Mouse (Mus musculus) retina, postnatal 7 days (tissue): ENCODE measurements around the gene Mei1.
A peak's percentile ranks its signal among the peaks of the same experiment; 100 is the strongest.
"Not testable (repeated sequence)": the region's sequence is repeated elsewhere in the genome, so short reads cannot be mapped to it uniquely, and the experiment has no call there.

Source experiments
- DNase-seq: peaks from one replicate; pipeline ENCODE4 v3.0.0-alpha.2; 2012; ENCODE audit warnings: low read depth, low spot score

The Mei1 gene

GRCm38 (mm10) chr15:82085606-82086005, 15.8 kb downstream of the Mei1 start:
- DNase-seq = no peak

DNA sequence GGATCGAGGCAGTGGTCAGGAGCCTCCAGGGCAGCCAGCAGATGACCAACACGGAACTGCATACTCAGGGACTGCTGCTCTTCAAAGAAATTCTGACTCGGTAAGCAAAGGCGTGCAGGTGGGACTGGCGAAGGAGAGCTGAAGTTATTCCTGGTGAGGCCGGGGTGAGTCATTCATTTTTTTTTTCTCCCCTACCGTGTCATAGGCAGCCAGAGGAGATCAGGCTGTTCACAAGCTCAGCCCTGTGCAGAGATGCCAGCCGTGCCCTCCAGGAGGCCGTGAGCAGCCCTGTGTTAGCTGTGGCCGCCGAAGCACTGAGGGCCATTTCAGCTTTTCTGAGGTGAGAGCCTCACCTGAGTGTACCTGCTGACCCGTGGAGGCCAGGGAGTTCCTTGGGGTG, 16.3 kb downstream of the Mei1 start:
- DNase-seq = no peak

- peak; percentile 6 for DNase-seq
Observed at GRCm38 (mm10) chr15:82087266-82087665, 17.5 kb downstream of the Mei1 start.

DNA sequence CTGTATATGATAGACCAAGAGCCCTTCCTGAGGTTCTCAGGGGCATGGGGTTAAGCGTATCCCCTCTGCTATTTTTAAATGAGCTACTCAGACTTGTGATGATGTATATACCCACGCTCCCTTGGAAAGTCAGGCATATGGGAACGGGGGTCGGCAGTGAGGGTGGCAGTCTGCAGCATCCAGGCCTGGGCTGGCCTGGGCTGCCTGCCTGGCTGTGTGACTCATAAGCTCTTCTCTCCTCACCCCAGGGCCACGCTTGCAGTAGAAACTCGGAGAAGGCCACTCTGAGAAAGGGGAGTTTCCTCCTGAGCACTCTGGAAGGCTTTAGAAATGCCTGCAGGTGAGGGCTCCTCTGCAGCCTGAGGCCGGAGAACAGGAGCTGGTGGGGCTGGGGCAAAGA, 21.3 kb downstream of the Mei1 start:
- DNase-seq = no peak

DNA sequence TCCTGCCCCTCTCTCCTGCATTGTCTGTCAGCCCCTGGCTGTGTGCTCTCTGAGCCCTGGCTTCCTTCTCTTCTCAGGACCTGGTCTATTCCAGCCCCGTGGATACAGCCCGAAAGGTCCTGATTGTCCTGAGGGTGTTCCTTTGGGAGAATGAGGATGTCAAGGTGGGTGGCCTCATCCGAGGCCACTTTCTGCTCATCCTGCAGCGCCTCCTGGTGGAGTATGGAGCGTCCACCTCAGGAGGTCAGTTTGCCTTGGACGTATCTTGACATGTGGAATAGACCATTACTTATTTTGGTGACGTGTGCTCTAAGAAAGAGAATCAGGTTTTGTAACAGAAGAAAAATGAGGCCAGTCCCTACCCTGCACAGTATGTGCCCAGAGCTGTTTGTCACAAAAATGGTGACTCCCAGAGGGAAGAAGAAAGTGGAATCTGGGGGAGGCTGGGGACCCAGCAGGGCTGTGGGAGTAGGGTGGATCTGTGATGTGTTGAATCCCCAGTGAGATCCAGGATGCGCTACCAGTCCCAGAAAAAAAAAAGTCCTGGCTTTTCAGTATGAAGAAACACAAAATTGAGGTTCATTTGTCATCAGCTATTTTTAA, 37.3 kb downstream of the Mei1 start:
- DNase-seq = peak; percentile 47

DNA sequence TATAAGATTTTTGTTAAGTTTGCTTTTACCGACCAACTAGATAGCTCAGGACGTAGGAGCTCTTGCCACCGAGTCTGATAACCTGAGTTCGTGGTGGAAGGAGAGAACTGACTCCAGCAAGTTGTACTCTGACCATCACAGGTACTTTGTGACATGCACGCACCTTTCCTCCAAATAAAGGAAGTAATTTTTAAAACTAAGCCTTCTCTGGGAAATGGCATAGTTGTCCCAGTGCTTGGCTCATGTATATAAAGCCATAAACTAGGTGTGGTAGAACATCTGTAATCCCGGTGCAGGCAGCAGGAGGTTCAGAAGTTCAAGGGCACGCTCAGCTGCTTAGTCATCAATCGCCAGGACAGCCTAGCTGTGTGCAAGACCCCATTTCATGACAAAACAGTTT, 50.7 kb downstream of the Mei1 start:
- no peak for DNase-seq

DNA sequence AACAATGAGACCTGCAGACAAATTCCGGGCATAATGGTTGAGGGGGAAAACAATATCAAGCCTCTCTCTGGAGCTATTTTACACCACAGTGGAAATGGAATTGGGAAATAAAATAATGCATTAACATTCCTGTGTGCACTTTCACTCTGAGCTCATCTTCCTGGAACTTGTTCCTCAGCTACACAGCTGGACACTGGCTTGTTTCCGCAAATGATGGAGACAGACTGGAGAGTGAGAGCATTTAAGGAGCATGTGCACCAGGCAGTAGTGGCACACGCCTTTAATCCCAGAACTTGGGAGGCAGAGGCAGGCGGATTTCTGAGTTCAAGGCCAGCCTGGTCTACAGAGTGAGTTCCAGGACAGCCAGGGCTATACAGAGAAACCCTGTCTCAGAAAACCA, 56.9 kb downstream of the Mei1 start:
- DNase-seq = not testable (repeated sequence)

DNA sequence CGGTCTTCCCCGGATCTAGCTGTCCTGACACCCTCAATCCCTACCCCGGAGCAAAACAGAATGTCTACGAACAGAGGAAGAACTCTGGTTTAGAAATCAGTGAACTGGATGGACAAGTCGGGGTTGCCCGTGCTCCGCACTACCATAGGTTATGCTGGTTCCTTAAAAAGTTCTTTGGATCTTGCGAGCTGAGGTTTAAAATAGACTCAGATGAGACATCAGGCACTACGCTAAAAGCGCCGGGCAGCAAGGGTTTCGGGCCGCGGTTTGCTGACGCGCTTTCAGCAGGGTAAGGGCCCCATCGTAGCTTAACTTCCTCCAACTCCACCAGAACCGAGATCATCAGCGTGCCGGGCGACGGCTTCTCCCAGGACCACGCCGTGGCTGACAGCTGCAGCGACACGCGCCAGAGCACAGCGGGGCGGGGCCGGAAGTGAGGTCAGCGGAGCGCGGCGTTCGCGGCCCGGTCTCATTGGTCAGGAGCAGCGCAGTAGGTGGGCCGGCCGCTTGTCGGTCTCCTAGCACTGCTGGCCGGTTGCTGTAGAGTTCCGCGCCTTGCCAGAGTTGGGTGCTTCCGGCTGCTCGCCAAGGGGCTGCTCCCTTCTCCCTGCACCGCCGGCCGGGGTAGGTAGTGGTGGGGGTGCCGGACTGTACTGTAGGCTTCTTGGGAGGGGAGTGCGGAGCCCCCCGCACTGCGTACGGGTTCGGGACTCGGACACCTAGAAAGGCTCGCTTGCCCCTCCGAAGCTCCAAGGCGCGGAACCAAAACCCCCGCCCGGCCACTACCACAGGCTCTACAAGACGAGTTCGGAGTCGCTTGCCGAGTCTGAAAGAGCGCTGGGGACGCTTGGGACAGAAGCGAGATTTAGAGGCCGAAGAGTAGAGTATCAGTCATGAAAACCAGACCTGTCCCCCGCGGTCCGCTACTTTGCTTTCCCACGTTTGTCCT, 57.9 kb downstream of the Mei1 start, which contains the start of gene Ccdc134:
TSS of gene Ccdc134 (plus strand) at position 497 of the 949 bp plus-strand sequence.
- peak; percentile 87 for DNase-seq

DNA sequence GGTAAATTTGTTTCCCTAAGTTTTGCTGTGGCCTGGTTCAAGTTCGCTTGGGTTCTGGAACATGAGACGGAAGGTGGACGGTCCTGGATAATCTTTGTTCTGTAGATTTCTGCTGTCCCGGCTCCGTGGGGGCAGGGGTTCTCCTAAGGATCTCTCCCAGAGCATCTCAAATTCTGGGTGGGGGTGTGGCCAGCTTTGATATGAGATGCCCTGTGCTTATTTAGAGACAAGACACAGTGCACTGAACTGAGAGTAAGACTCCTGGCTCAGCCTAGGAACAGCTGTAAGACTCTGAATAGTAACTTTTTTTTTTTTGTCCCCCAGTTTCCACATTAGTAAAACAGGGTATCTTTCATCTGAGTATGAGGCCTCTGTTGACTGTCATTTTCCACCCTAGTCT, 58.6 kb downstream of the Mei1 start:
- no peak for DNase-seq

DNA sequence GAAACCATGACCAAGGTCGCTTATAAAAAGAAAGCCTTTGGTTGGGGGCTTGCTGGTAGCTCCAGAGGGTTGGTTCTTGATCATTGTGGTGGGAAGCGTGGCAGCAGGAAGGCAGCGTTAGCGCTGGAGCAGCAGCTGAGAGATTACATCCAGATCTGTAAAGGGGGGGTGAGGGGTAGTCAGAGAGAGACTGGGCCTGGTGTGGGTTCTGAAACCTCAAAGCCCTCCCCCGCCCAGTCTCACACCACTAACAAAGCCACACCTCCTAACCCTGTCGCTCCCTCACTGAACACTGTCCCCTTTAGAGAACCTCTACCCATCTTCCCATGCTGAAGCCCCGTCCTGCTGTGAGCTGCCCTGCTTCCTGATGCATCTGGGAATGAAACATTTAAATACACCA, 60.8 kb downstream of the Mei1 start:
- no peak for DNase-seq

DNA sequence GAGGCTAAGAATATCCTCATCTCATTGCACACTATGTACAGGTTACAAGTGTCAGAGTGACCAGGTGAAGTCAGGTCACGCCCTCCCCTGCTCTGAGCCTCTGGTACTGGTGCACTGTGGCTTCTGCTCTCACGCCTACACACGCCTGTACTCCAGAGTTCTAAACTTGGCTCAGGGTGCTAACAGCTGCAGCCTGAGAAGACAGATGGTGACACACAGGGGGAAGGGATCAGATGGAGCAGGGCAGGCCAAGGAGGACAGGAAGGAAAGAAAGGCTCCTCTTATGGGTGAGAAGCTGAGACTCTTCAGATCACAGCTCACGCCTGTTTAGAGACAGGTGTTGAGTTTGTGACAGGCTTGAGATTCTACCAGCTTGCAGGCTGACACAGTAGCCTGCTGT, 65.6 kb downstream of the Mei1 start:
- DNase-seq = no peak

- DNase-seq = peak; percentile 61
Observed at GRCm38 (mm10) chr15:82138565-82138964, 68.8 kb downstream of the Mei1 start.

DNA sequence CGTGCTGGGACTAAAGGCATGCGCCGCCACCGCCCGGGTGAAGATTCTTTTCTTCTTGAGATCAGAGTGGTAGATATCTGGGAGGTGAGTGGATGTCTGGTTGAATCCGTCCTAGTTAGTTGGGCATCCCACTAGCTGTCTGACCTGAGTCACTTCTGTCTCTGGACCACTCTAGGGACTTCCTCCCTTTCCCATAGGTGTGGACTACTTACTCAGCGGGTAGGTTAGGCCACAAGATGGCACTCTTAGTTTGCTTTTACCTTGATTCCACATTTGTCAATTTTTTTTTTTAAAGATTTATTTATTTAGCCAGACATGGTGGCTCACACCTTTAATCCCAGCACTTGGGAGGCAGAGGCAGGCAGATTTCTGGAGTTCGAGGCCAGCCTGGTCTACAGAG, 69.4 kb downstream of the Mei1 start:
- no peak for DNase-seq

GRCm38 (mm10) chr15:82140355-82140754, 70.6 kb downstream of the Mei1 start:
- no peak for DNase-seq

- no peak for DNase-seq
Observed at GRCm38 (mm10) chr15:82144157-82144556, 74.4 kb downstream of the Mei1 start.

GRCm38 (mm10) chr15:82145408-82145807, 75.6 kb downstream of the Mei1 start:
- DNase-seq = no peak

DNA sequence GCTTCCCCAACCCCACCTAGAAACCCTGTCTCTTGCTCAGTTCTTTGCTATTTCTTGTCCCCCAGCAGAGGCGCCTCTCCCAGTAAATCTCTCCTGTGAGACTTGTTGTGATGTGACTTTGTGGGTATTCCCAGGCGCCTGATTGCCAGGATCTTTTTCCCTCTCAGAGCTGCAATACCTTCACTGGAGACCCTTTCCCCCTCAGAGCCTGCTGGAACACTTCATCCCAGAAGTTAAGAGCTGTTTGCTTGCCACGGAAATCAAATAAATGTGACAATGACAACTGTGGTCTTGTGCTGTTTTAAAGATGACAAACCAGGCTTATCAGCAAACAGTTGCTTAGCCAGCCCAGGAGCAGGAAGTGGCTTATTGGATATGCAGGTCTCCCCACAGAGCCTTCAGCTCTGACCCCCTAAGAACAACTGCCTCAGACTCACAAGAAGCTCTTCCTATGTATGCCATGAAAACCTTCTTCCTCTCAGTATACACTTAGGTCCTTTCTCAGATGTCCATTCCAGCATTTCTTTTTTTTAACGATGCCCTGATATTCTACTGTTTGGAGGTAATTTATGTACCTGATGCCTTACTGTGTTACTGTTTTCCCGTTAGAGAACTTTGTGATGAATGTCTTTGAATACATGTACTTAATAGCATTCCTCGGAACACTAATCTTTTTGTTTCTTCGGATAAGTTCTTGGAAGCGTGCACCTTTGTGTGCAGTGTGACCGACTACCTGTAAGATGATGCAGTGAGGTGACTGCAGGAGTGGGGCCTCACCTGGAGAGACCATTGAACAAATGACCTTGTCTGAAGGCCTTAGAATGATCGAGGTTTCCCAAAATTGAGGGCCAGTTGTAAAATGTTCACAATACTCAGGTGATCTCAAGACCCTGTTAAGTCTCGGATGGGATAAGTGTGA, 76.3 kb downstream of the Mei1 start:
- no peak for DNase-seq

- DNase-seq = peak; percentile 95
Observed at GRCm38 (mm10) chr15:82146770-82147610, 77.2 kb downstream of the Mei1 start, which contains the start of gene Srebf2. Srebf2 (plus strand) TSS chr15:82147181.

DNA sequence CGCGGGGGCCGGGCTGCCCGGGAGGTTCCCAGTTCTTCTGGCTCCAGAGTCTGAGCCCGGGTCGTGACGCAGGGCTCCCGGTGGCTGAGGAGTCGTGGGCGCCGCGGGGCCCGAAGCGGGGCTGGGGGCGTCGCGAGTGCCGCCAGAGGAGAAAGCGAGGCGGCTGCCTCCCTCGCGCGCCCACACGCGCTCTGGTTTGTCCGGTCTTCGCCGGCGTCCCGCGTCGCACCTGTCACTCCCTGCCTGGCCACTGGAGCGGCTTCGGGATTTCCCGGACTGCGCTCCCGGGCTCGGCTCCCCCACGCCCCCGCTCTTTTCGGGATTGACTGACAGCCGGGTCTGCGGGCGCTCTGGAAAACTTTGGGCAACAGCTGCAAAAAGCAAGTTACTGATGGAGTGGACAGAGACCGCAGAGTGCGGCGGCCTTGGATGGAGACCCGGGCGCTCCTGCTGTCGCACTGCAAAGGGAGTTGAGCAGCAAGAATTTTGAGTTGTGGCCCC, 77.9 kb downstream of the Mei1 start:
- peak; percentile 38 for DNase-seq

- no peak for DNase-seq
Observed at GRCm38 (mm10) chr15:82148510-82148911, 78.7 kb downstream of the Mei1 start.

- DNase-seq = no peak
Observed at GRCm38 (mm10) chr15:82150042-82150441, 80.2 kb downstream of the Mei1 start.
